Mouse (Mus musculus): ENCODE measurements around the gene Ropn1.

DNA sequence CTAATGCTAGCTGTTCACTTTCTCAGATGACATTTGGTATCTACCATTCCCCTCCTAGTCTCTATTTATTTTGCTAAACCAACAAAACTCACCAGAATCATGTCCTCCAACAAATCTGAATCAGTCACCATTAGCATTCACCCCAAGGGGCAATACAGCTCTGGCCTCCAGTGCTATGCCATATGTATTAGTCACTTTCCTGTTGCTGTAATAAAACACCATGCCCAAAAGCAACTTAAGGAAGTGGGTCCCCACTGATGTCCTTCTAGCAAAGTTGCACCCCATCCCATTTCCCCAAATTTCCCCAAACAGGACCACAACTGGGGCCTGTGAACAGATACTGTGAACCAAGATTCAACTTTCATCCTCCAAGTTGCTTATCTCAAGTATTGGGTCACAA, 32.1 kb downstream of the Ropn1 start:
- TF ChIP-seq CTCF (IDR thresholded peaks at IDR 0.05; ENCODE audit: borderline replicate concordance, insufficient read depth, low read depth, low read length): no peak
- no peak for TF ChIP-seq POLR2A (IDR thresholded peaks at IDR 0.05; ENCODE audit: borderline replicate concordance, insufficient read depth, low read length)

Data from cerebellum, adult 2 months (tissue).